Mouse (Mus musculus): ENCODE measurements around the gene Tec.

The Tec gene

GRCm38 (mm10) chr5:72854141-72854990, 13.9 kb downstream of the Tec start:
- no peak for DNase-seq (ENCODE audit: low read depth, low spot score)

- no peak for DNase-seq (ENCODE audit: low read depth, low spot score)
These were observed 14.9 kb downstream of the Tec start for GRCm38 (mm10) chr5:72853365-72853764.

- DNase-seq (ENCODE audit: low read depth, low spot score) = no peak
These were observed 15.8 kb downstream of the Tec start for GRCm38 (mm10) chr5:72852301-72852995.

GRCm38 (mm10) chr5:72851674-72852098, 16.6 kb downstream of the Tec start:
- DNase-seq (ENCODE audit: low read depth, low spot score) = no peak

GRCm38 (mm10) chr5:72850926-72851673, 17.2 kb downstream of the Tec start:
- DNase-seq (ENCODE audit: low read depth, low spot score) = no peak

- DNase-seq (ENCODE audit: low read depth, low spot score) = no peak
These were observed 19.3 kb downstream of the Tec start for GRCm38 (mm10) chr5:72848889-72849435.

- DNase-seq (ENCODE audit: low read depth, low spot score) = no peak
These were observed 21.6 kb downstream of the Tec start for GRCm38 (mm10) chr5:72846712-72847111.

GRCm38 (mm10) chr5:72845928-72846630, 22.2 kb downstream of the Tec start:
- DNase-seq (ENCODE audit: low read depth, low spot score) = no peak

GRCm38 (mm10) chr5:72844776-72845495, 23.3 kb downstream of the Tec start:
- no peak for DNase-seq (ENCODE audit: low read depth, low spot score)

GRCm38 (mm10) chr5:72844294-72844693, 24.0 kb downstream of the Tec start:
- no peak for DNase-seq (ENCODE audit: low read depth, low spot score)

- DNase-seq (ENCODE audit: low read depth, low spot score) = no peak
These were observed 28.6 kb downstream of the Tec start for GRCm38 (mm10) chr5:72839655-72840054.

- no peak for DNase-seq (ENCODE audit: low read depth, low spot score)
These were observed 29.3 kb downstream of the Tec start for GRCm38 (mm10) chr5:72838976-72839375.

- DNase-seq (ENCODE audit: low read depth, low spot score) = no peak
These were observed 32.6 kb downstream of the Tec start for GRCm38 (mm10) chr5:72835656-72836055.

GRCm38 (mm10) chr5:72832904-72833765, 35.1 kb downstream of the Tec start:
- no peak for DNase-seq (ENCODE audit: low read depth, low spot score)

GRCm38 (mm10) chr5:72832191-72832590, 36.1 kb downstream of the Tec start:
- DNase-seq (ENCODE audit: low read depth, low spot score) = no peak

- no peak for DNase-seq (ENCODE audit: low read depth, low spot score)
These were observed 37.2 kb downstream of the Tec start for GRCm38 (mm10) chr5:72830988-72831610.

- no peak for DNase-seq (ENCODE audit: low read depth, low spot score)
These were observed 38.7 kb downstream of the Tec start for GRCm38 (mm10) chr5:72829506-72830067.

GRCm38 (mm10) chr5:72828401-72828800, 39.9 kb downstream of the Tec start:
- no peak for DNase-seq (ENCODE audit: low read depth, low spot score)

- DNase-seq (ENCODE audit: low read depth, low spot score) = no peak
These were observed 40.8 kb downstream of the Tec start for GRCm38 (mm10) chr5:72827435-72827834.
